Mouse (Mus musculus) liver, embryonic 14.5 days (tissue): Measurements from ENCODE around the gene Aldh3b2. TPM values are rescaled to one million over a fixed set of nuclear protein-coding genes. Genes with fewer than 3 reads are reported as not detected.

ENCODE experiments used
- ATAC-seq: fragments of 200-750 bp; cut with Nextera tagmentation; 2 replicates; pipeline ENCODE4 v1.8.0; 2017; ENCODE audit warnings: moderate number of reproducible peaks, mild to moderate bottlenecking, moderate library complexity; ENCODE audit not compliant: insufficient read depth
- DNase-seq, 3 experiments: peaks; one replicate each; pipeline ENCODE4 v3.0.0-alpha.2; 2012 to 2013; ENCODE audit warnings: low read depth in 3 of 3, low spot score in 3 of 3
- H3K27ac ChIP-seq: fragments of 300-500 bp; sonication (generic); 2 replicates; pipeline ENCODE4 v1.5.1; 2014; ENCODE audit warnings: moderate library complexity, mild to moderate bottlenecking, control low read depth, inconsistent platforms
- H3K27me3 ChIP-seq: fragments of 300-500 bp; sonication (generic); 2 replicates; pipeline ENCODE4 v1.6.1; 2014; ENCODE audit warnings: mild to moderate bottlenecking, low read length, moderate library complexity; ENCODE audit not compliant: control insufficient read depth, insufficient read depth
- H3K36me3 ChIP-seq: fragments of 300-500 bp; sonication (generic); replicated peaks from 2 replicates; pipeline ENCODE4 v1.6.1; 2014; ENCODE audit warnings: low read depth; ENCODE audit not compliant: control insufficient read depth, insufficient read depth
- H3K4me1 ChIP-seq, 2 experiments: fragments of 200-500 bp in 1 of 2; fragments of 300-500 bp in 1 of 2; sonication (generic) in 1 of 2; replicated peaks; 2 replicates each; pipeline ENCODE4 v1.6.1; 2012 to 2014; ENCODE audit warnings: antibody characterized with exemption in 1 of 2, inconsistent platforms in 1 of 2, low read length in 1 of 2; ENCODE audit not compliant: control insufficient read depth in 2 of 2, insufficient read depth in 2 of 2
- H3K4me2 ChIP-seq: fragments of 300-500 bp; sonication (generic); 2 replicates; pipeline ENCODE4 v1.6.1; 2014; ENCODE audit warnings: low read depth, mild to moderate bottlenecking, control low read depth, moderate library complexity
- H3K4me3 ChIP-seq, 2 experiments: fragments of 200-500 bp in 1 of 2; fragments of 300-500 bp in 1 of 2; sonication (generic) in 1 of 2; 2 replicates each; pipeline ENCODE4 v1.5.1; 2012 to 2014; ENCODE audit warnings: low read depth in 2 of 2, low read length in 2 of 2, mild to moderate bottlenecking in 2 of 2, control low read depth in 1 of 2, inconsistent platforms in 1 of 2, moderate library complexity in 1 of 2; ENCODE audit not compliant: insufficient read depth in 1 of 2
- H3K9ac ChIP-seq: fragments of 300-500 bp; sonication (generic); replicated peaks from 2 replicates; pipeline ENCODE4 v1.6.1; 2014; ENCODE audit warnings: mild to moderate bottlenecking, control low read depth, moderate library complexity
- H3K9me3 ChIP-seq: fragments of 300-500 bp; sonication (generic); 2 replicates; pipeline ENCODE4 v1.6.1; 2016; ENCODE audit warnings: low read length, mixed read lengths; ENCODE audit not compliant: control insufficient read depth
- CTCF ChIP-seq: IDR thresholded peaks from 2 replicates; pipeline ENCODE4 v1.5.1; 2016; ENCODE audit warnings: antibody characterized with exemption, low read depth, control low read depth
- EP300 ChIP-seq: IDR thresholded peaks from 2 replicates; pipeline ENCODE4 v1.6.1; 2016; ENCODE audit warnings: antibody characterized with exemption, low read depth
- WGBS: fragments of 180-500 bp; shearing (Covaris S2); extraction: QIAGEN DNeasy Blood & Tissue Kit; methylation state at CpG from one replicate; pipeline ENCODE4 v1.1.7; 2014; ENCODE audit not compliant: insufficient replicate concordance; 5-methylcytosine and 5-hydroxymethylcytosine counted together
- polyA plus RNA-seq, 2 experiments: library from polyadenylated mRNA; depleted of rRNA in 1 of 2; stranded (reverse) in 1 of 2; unstranded in 1 of 2; fragments of >200 nt; fragmentation: Nextera tagmentation in 1 of 2; extraction: Ambion mirVana in 1 of 2; gene quantifications; 2 replicates each; pipeline versions ENCODE4 v1.2.1 to v1.2.3; 2012 to 2014

Gene Aldh3b2
- polyA plus RNA-seq, 2 experiments = 0.33 to 0.48 TPM

DNA sequence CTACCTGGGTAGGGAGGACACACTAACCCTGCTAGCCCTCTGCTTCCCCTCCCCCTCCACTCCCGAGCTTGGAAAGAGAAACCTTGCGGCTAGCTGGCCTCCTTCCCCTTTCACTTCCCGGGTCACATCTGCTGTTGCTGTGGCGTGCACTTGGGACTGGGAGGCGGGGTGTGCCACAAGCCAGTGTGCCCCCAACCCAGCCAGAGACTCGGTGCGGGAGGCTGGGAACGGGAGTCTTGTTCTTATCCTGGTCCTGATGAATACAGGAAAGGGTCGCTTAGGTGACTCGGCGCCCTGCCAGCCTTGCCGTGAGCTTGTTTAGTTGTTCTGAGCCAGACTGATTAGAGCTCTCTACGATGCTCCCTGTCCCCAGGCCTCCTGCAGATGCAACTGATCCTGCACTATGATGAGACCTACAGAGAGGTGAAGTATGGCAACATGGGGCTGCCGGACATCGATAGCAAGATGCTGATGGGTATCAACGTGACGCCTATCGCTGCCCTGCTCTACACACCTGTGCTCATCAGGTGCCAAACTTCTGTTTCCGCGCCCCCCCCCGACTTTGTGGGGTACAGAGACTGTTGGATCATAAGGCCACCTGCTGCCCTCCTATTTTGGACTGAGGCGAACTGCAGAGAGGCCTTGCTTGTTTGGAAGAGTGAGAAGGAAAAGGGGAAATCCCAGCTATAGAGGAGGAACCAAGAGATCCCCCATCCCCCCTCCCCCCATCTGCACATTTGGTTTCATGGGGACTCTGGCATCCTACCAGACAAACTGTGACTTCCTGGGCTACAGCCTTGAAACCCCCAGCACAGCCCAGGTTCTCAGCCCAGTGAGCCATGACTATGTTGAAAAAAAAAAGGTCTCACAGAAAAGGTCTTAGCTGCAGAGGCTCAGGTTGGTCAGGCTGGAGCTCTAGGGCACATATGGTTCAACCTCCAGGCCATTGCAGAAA lies 36.0 kb upstream of the Aldh3b2 start:
- no peak overlapping the region for H3K27ac ChIP-seq
- no peak for DNase-seq
- no peaks in the 10 kb centered on the region for H3K9me3 ChIP-seq
- peak overlapping the region; percentile 49 to 53 for H3K4me3 ChIP-seq
- H3K27me3 ChIP-seq = no peaks in the 10 kb centered on the region; the same call in 1 of the 2 replicates
- ATAC-seq = no peak
- TF ChIP-seq EP300 (no peak), CTCF (no peak)
- H3K36me3 ChIP-seq = no peaks in the 10 kb centered on the region
- peak overlapping the region; percentile 70 for H3K4me2 ChIP-seq
- H3K4me1 ChIP-seq = peaks cover 0 to 2% of the 10 kb centered on the region in 2 experiments; a peak in 1 of 4 replicates
- no peak overlapping the region; the same call in 1 of the 2 replicates for H3K9ac ChIP-seq
- WGBS = 4% methylated on average over 22 of the region's 22 CpGs

DNA sequence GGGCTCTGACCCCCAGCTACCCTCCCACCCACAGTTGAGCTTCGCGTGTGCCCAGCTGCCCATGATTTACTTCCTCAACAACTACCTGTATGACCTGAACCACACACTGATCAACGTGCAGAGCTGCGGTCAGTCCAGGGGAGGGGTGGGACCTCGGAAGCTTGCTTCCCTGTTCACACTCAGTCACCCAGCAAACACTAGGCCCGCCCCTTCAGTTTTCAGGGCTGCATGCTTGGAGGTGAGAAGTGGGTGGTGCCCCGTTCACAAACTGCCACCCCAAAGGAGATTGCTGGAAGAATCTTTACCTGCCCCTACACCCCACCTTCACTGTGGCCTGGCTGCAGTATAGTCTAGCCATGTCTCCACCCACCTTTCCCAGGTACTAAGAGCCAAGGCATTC lies 29.8 kb upstream of the Aldh3b2 start:
- Histone ChIP-seq H3K27ac (no peak overlapping the region), H3K4me3 (no peak overlapping the region), H3K4me2 (no peak overlapping the region), H3K9me3 (no peaks in the 10 kb centered on the region), H3K36me3 (no peaks in the 10 kb centered on the region), H3K4me1 (peaks cover 0 to 13% of the 10 kb centered on the region in 2 experiments; a peak in 2 of 4 replicates), H3K27me3 (no peaks in the 10 kb centered on the region), H3K9ac (no peak overlapping the region)
- DNase-seq (no peak), ATAC-seq (no peak)
- 71% methylated on average over 7 of the region's 7 CpGs for WGBS
- TF ChIP-seq CTCF = no peak
- TF ChIP-seq EP300 = no peak

DNA sequence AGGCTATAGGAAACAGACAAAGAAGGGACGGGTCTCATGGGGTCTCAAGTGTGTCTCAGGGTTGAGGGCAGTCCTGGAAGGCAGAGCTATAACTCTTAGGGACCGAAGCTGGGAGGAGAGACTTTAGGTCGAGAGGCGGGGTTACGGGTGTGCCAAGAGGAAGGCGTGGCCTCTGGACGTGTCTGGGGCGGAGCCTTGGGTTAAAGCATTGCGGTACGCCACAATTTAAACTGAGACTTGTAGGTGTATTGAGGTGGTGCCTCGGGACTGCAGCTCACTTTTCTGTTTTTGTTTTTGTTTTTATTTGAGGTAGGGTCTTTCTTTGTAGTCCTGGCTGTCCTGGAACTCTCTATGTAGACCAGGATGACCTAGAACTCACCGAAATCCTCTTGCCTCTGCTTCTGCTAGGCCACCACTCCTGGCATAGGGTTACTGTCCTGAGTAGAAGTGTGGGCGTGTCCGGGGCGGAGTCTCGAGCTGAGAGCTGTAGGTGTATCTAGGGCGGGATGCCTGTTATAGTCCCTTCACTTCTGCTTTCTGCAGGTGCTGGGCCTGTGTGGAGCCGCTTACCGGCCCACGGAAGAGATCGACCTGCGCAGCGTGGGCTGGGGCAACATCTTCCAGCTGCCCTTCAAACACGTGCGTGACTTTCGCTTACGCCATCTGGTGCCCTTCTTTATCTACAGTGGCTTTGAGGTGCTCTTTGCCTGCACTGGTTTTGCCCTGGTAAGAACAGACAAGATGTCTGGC lies 29.0 kb upstream of the Aldh3b2 start:
- Histone ChIP-seq H3K4me3 (peak overlapping the region; percentile 23 to 24), H3K9me3 (no peaks in the 10 kb centered on the region), H3K4me2 (peak overlapping the region; percentile 58), H3K9ac (no peak overlapping the region), H3K4me1 (peaks cover 0 to 13% of the 10 kb centered on the region in 2 experiments; a peak in 2 of 4 replicates), H3K27me3 (no peaks in the 10 kb centered on the region), H3K36me3 (no peaks in the 10 kb centered on the region), H3K27ac (no peak overlapping the region)
- ATAC-seq (peak; percentile 85), DNase-seq (peak; percentile 50 to 67 (median 55))
- TF ChIP-seq CTCF (no peak), EP300 (no peak)
- WGBS = 12% methylated on average over 27 of the region's 27 CpGs

DNA sequence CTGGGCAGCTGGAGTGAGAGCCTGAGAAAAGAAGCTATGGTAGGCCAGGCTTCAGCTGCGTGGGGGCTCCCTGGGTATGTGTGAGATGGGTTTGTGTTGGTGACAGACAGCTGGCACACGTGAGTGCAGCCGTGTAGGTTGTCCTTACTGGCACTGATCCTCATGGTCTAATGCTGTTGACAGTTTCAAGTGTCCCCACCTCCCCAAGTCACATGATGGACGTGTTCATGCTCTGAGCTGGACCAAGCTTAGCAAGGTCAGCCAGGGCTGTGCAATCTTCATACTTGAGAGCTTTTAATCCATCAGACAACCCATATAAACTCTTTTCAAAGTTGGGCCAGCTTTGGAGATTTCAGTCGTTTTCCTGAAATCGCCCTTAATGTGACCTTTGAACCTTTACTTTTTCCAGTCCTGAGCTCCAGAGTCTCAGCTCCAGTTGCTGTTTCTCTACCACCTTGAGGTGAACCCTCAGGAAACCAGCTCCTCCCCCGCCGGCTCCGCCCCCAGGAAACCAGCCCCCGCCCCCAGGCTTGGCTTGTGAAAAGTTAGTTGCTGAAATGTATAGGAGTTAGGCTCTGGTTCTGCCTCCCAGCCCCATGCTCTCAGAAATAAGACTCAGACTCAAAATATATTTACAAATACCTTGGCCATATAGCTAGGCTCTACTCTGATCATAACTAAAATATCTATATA lies 26.1 kb upstream of the Aldh3b2 start:
- no peak for DNase-seq
- TF ChIP-seq EP300 (no peak), CTCF (no peak)
- no peaks in the 10 kb centered on the region for H3K36me3 ChIP-seq
- H3K27me3 ChIP-seq = no peaks in the 10 kb centered on the region
- no peaks in the 10 kb centered on the region for H3K9me3 ChIP-seq
- H3K9ac ChIP-seq = no peak overlapping the region
- H3K4me3 ChIP-seq = no peak overlapping the region
- WGBS = 18% methylated on average over 10 of the region's 10 CpGs
- H3K4me1 ChIP-seq = peaks cover 0 to 13% of the 10 kb centered on the region in 2 experiments; a peak in 2 of 4 replicates
- H3K4me2 ChIP-seq = no peak overlapping the region
- no peak for ATAC-seq
- no peak overlapping the region for H3K27ac ChIP-seq
